Mouse (Mus musculus) erythroblast, embryonic 14.5 days (primary cell): ENCODE results near the gene Clstn2. TPM values are rescaled to one million over a fixed set of nuclear protein-coding genes. Genes with fewer than 3 reads are reported as not detected.

Experiments used
- H3K27me3 ChIP-seq: 2 replicates; pipeline ENCODE4 v1.6.1; 2012; ENCODE audit warnings: inconsistent platforms; ENCODE audit not compliant: control insufficient read depth
- H3K36me3 ChIP-seq: 2 replicates; pipeline ENCODE4 v1.6.1; 2012; ENCODE audit warnings: mild to moderate bottlenecking, inconsistent platforms; ENCODE audit not compliant: control insufficient read depth
- H3K4me1 ChIP-seq: 2 replicates; pipeline ENCODE4 v1.6.1; 2012; ENCODE audit warnings: inconsistent platforms; ENCODE audit not compliant: control insufficient read depth
- H3K4me3 ChIP-seq: replicated peaks from 2 replicates; pipeline ENCODE3; 2012; ENCODE audit warnings: moderate library complexity, mild to moderate bottlenecking, inconsistent platforms
- H3K9me3 ChIP-seq: 2 replicates; pipeline ENCODE4 v1.6.1; 2012; ENCODE audit warnings: low read length, inconsistent platforms, mixed read lengths; ENCODE audit not compliant: control insufficient read depth
- GATA1 ChIP-seq: IDR thresholded peaks from 2 replicates; pipeline ENCODE4 v1.6.1; 2012; ENCODE audit warnings: low read length, inconsistent platforms, mixed read lengths
- TAL1 ChIP-seq: IDR thresholded peaks from 3 replicates; pipeline ENCODE4 v1.6.1; 2012; ENCODE audit warnings: low read length, inconsistent platforms, mixed read lengths
- polyA plus RNA-seq: library from polyadenylated mRNA; stranded (reverse); fragments of >175 nt; gene quantifications from 2 replicates; pipeline ENCODE4 v1.2.3, GENCODE M21; 2012

Clstn2 gene
- polyA plus RNA-seq, 1 experiment, result not detected

GRCm38 (mm10) chr9:97703901-97704503 is 329.0 kb downstream of the Clstn2 start:
- Histone ChIP-seq H3K36me3 (no peaks in the 10 kb centered on the region), H3K27me3 (no peaks in the 10 kb centered on the region), H3K9me3 (peaks cover 2% of the 10 kb centered on the region; the same call in 1 of the 2 replicates), H3K4me3 (no peak overlapping the region), H3K4me1 (no peaks in the 10 kb centered on the region)
- TF ChIP-seq TAL1, result no peak
- TF ChIP-seq GATA1, result no peak

DNA sequence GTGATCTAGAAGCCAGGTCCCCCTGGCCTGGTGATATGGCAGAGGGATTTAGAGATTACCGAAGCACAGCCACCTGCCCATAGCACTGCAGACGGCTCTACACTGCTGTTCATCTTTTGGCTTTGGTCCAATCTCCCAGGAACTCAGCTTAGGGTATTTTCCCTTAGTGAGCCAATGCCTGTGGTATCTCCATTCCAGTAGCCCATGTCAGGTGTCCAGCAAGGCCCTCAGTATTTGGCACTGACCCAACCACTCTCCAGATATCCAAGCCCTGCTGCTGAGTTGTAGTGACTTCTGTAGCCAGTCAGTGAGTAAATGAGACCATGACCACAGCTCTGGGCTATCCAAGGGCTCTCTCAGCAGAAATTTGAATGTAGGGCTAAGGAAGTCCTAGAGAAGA is 330.0 kb downstream of the Clstn2 start:
- H3K9me3 ChIP-seq, result peaks cover 2% of the 10 kb centered on the region; the same call in 1 of the 2 replicates
- no peaks in the 10 kb centered on the region for H3K27me3 ChIP-seq
- H3K4me1 ChIP-seq, result no peaks in the 10 kb centered on the region
- no peak overlapping the region for H3K4me3 ChIP-seq
- TF ChIP-seq GATA1 (no peak), TAL1 (no peak)
- H3K36me3 ChIP-seq, result no peaks in the 10 kb centered on the region

DNA sequence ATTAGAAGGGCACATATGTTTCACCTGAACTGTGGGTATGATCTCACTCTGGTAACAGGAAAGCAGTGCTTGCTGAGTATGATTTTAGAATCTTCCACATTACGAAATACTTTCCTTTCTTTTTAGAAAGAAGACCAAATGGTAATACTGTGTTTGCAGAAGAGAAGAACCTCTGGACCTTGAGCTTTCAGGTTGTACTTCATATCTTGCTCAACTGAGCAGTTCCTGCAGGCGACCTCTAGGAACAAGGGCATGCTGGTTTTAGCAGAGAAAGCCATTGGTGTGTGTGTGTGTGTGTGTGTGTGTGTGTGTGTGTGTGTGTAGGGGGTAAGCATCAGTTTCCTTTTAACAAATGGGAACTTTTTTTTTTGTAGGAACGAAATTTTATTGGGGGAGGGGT is 333.0 kb downstream of the Clstn2 start:
- Histone ChIP-seq H3K4me1 (no peaks in the 10 kb centered on the region), H3K4me3 (no peak overlapping the region), H3K36me3 (no peaks in the 10 kb centered on the region), H3K27me3 (no peaks in the 10 kb centered on the region), H3K9me3 (peaks cover 1% of the 10 kb centered on the region; the same call in 1 of the 2 replicates)
- TF ChIP-seq GATA1, result no peak
- TF ChIP-seq TAL1, result no peak

DNA sequence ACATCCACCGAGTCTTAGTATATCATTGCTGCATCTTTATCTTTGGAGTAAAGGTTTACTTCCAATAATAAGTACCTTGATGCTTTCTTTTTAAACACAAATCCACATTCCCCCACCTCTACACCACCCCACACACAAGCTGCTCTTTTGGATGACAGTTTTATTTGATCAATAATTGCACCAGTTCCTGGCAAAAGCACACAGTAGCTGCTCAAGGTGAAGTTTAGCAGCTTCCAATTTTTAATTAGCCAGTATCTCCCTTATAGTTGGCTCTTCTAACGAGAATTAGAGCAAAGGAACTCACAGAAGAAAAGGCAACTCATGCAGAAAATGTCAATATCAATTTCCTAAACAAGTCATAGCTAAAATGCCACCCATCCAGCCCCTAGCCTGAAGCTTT is 334.0 kb downstream of the Clstn2 start:
- no peak overlapping the region for H3K4me3 ChIP-seq
- H3K27me3 ChIP-seq, result no peaks in the 10 kb centered on the region
- no peaks in the 10 kb centered on the region; the same call in 1 of the 2 replicates for H3K9me3 ChIP-seq
- no peaks in the 10 kb centered on the region for H3K36me3 ChIP-seq
- TF ChIP-seq TAL1, result no peak
- TF ChIP-seq GATA1, result no peak
- H3K4me1 ChIP-seq, result no peaks in the 10 kb centered on the region

DNA sequence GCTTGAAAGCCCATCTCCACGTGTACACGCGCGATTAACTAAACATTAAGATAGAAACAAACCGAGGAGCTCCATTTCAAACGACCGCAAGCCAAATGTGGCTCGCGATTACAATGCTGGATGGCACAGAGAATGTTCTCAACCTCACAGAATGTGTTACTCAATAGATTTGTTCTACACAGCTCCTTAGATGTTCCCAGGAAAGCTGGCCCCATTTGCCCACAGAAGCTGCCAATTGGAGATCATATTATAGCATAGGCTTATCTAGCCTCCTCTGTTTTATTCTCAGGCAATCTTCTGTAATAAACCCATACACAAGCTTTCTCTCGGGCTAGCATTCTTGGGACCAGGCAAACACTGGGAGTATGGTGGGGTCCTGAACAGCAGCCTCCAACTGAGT is 334.9 kb downstream of the Clstn2 start:
- no peak for TF ChIP-seq GATA1
- TF ChIP-seq TAL1, result no peak
- no peaks in the 10 kb centered on the region; the same call in 1 of the 2 replicates for H3K9me3 ChIP-seq
- no peaks in the 10 kb centered on the region for H3K36me3 ChIP-seq
- H3K27me3 ChIP-seq, result no peaks in the 10 kb centered on the region
- no peaks in the 10 kb centered on the region for H3K4me1 ChIP-seq
- H3K4me3 ChIP-seq, result no peak overlapping the region

- TF ChIP-seq TAL1 (no peak), GATA1 (no peak)
- no peak overlapping the region for H3K4me3 ChIP-seq
- no peaks in the 10 kb centered on the region; the same call in 1 of the 2 replicates for H3K9me3 ChIP-seq
- no peaks in the 10 kb centered on the region for H3K27me3 ChIP-seq
- H3K4me1 ChIP-seq, result no peaks in the 10 kb centered on the region
- H3K36me3 ChIP-seq, result no peaks in the 10 kb centered on the region
These were observed 336.2 kb downstream of the Clstn2 start for GRCm38 (mm10) chr9:97696655-97697235.

GRCm38 (mm10) chr9:97695278-97695677 is 337.7 kb downstream of the Clstn2 start:
- TF ChIP-seq TAL1 (no peak), GATA1 (no peak)
- no peaks in the 10 kb centered on the region for H3K27me3 ChIP-seq
- no peaks in the 10 kb centered on the region; the same call in 1 of the 2 replicates for H3K9me3 ChIP-seq
- no peaks in the 10 kb centered on the region for H3K4me1 ChIP-seq
- no peaks in the 10 kb centered on the region for H3K36me3 ChIP-seq
- no peak overlapping the region for H3K4me3 ChIP-seq

DNA sequence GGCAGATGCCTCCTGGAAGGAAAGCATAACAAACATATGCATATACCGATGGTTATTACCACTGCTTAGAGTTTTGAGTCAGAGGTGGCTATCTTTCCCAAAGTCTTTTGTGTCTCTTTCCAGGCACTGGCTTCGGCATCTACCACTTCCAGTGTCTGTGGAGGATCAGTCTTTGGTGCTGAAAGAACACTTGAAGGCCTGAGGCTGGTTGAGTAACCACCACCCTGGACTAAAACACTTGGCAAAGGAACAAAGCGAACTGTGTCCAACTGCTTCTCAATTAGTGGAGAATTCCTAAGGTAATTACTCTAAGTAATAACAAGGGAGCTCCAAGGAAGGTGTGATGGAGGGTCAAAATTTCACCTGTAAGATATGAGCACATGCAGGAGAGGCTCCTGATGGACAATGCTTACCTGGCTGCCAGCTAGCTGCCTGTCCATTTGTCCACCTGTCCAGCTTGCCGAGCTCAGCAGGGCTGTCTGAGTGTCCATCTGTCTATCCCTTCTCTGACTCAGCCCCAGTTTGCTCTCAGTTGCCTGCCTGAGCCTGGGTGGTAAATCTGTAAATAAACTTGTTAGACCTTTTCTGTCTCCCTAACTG is 346.1 kb downstream of the Clstn2 start:
- H3K4me3 ChIP-seq, result no peak overlapping the region
- H3K27me3 ChIP-seq, result no peaks in the 10 kb centered on the region
- H3K9me3 ChIP-seq, result peaks cover 12% of the 10 kb centered on the region
- no peaks in the 10 kb centered on the region for H3K36me3 ChIP-seq
- no peak for TF ChIP-seq TAL1
- no peak for TF ChIP-seq GATA1
- H3K4me1 ChIP-seq, result no peaks in the 10 kb centered on the region

DNA sequence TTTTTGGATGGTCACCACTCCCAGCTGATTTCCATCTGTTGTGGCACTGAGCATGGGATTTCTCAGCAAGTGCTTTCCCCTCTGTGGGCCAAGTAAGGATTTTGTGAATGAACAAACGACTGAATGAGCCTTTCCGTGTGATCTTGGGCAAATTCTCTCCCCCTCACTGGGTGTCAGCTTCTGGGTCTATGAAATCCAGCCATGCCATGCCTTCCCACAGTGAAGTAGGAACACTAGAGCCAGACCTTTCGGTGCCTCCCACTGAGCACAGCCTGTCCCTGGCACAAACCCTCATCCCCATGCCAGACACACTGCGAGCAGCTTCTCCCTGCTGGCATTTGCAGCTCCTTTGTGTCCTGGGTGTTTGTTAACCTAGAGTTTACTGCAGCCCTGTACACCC is 347.3 kb downstream of the Clstn2 start:
- H3K4me1 ChIP-seq, result no peaks in the 10 kb centered on the region
- peaks cover 14% of the 10 kb centered on the region for H3K9me3 ChIP-seq
- no peaks in the 10 kb centered on the region for H3K36me3 ChIP-seq
- no peak for TF ChIP-seq GATA1
- no peaks in the 10 kb centered on the region for H3K27me3 ChIP-seq
- no peak overlapping the region for H3K4me3 ChIP-seq
